Mouse (Mus musculus) heart, embryonic 11.5 days (tissue): ENCODE measurements around the gene Ccdc160. TPM values are rescaled to one million over a fixed set of nuclear protein-coding genes. Genes with fewer than 3 reads are reported as not detected.

Experiments used
- ATAC-seq: fragments of 200-750 bp; cut with Nextera tagmentation; replicated peaks from 2 replicates; pipeline ENCODE4 v1.8.0; 2017; ENCODE audit warnings: moderate library complexity; ENCODE audit not compliant: insufficient number of reproducible peaks, low FRiP score, low TSS enrichment
- H3K27ac ChIP-seq: fragments of 300-500 bp; sonication (generic); 2 replicates; pipeline ENCODE4 v1.5.1; 2014; ENCODE audit warnings: mild to moderate bottlenecking, low read depth, low read length
- H3K27me3 ChIP-seq: fragments of 300-500 bp; sonication (generic); 2 replicates; pipeline ENCODE4 v1.6.1; 2014; ENCODE audit warnings: mild to moderate bottlenecking, low read length, mixed read lengths; ENCODE audit not compliant: control insufficient read depth, insufficient read depth
- H3K36me3 ChIP-seq: fragments of 300-500 bp; sonication (generic); 2 replicates; pipeline ENCODE4 v1.6.1; 2014; ENCODE audit warnings: mild to moderate bottlenecking, low read length, moderate library complexity, mixed read lengths; ENCODE audit not compliant: control insufficient read depth, insufficient read depth
- H3K4me1 ChIP-seq: fragments of 300-500 bp; sonication (generic); 2 replicates; pipeline ENCODE4 v1.6.1; 2014; ENCODE audit warnings: low read length; ENCODE audit not compliant: control insufficient read depth, insufficient read depth
- H3K4me2 ChIP-seq: fragments of 300-500 bp; sonication (generic); 2 replicates; pipeline ENCODE4 v1.6.1; 2014; ENCODE audit warnings: mild to moderate bottlenecking, moderate library complexity
- H3K4me3 ChIP-seq: fragments of 300-500 bp; sonication (generic); 2 replicates; pipeline ENCODE4 v1.5.1; 2014; ENCODE audit warnings: low read depth, low read length
- H3K9ac ChIP-seq: fragments of 300-500 bp; sonication (generic); 2 replicates; pipeline ENCODE4 v1.6.1; 2014; ENCODE audit warnings: mild to moderate bottlenecking, low read depth, low read length, moderate library complexity
- H3K9me3 ChIP-seq: fragments of 300-500 bp; sonication (generic); replicated peaks from 2 replicates; pipeline ENCODE4 v1.6.1; 2016; ENCODE audit warnings: low read length; ENCODE audit not compliant: control insufficient read depth
- WGBS: fragments of 180-500 bp; shearing (Covaris S2); extraction: QIAGEN DNeasy Blood & Tissue Kit; methylation state at CpG from one replicate; pipeline ENCODE4 v1.1.7; 2014; ENCODE audit not compliant: insufficient replicate concordance; 5-methylcytosine and 5-hydroxymethylcytosine counted together
- polyA plus RNA-seq: library from polyadenylated mRNA; unstranded; fragments of >200 nt; fragmentation: Nextera tagmentation; extraction: Ambion mirVana; gene quantifications from 2 replicates; pipeline ENCODE4 v1.2.1, GENCODE M21; 2014

Ccdc160 gene
- polyA plus RNA-seq, result 1.1 and 1.2 TPM in 2 replicates

GRCm38 (mm10) chrX:52790980-52791593, at the start of gene Ccdc160:
Gene Ccdc160 (plus strand): TSS chrX:52791200.
- Histone ChIP-seq H3K4me1 (no peaks in the 10 kb centered on the region), H3K27ac (no peak within 1 kb of the TSS), H3K4me3 (peak within 1 kb of the TSS; percentile 37), H3K9me3 (no peaks in the 10 kb centered on the region), H3K4me2 (peak within 1 kb of the TSS; percentile 59), H3K27me3 (no peaks in the 10 kb centered on the region; the same call in 1 of the 2 replicates), H3K36me3 (no peaks in the 10 kb centered on the region), H3K9ac (no peak within 1 kb of the TSS)
- peak; percentile 63; the same call in 1 of the 2 replicates for ATAC-seq
- 17% methylated on average over 26 of the region's 26 CpGs for WGBS

GRCm38 (mm10) chrX:52743781-52744180, 47.2 kb upstream of the Ccdc160 start:
- H3K4me3 ChIP-seq, result peak overlapping the region; percentile 46
- peaks cover 14% of the 10 kb centered on the region; the same call in 1 of the 2 replicates for H3K27me3 ChIP-seq
- 11% methylated on average over 15 of the region's 15 CpGs for WGBS
- ATAC-seq, result no peak
- no peak overlapping the region for H3K27ac ChIP-seq
- H3K9ac ChIP-seq, result no peak overlapping the region
- no peaks in the 10 kb centered on the region for H3K9me3 ChIP-seq
- H3K4me1 ChIP-seq, result no peaks in the 10 kb centered on the region
- no peaks in the 10 kb centered on the region for H3K36me3 ChIP-seq
- H3K4me2 ChIP-seq, result peak overlapping the region; percentile 85

GRCm38 (mm10) chrX:52744201-52745051, 46.6 kb upstream of the Ccdc160 start:
- Histone ChIP-seq H3K27me3 (peaks cover 14% of the 10 kb centered on the region; the same call in 1 of the 2 replicates), H3K4me3 (peak overlapping the region; percentile 46), H3K4me2 (peak overlapping the region; percentile 85), H3K36me3 (no peaks in the 10 kb centered on the region), H3K9ac (no peak overlapping the region), H3K9me3 (no peaks in the 10 kb centered on the region), H3K4me1 (no peaks in the 10 kb centered on the region), H3K27ac (no peak overlapping the region)
- ATAC-seq, result no peak
- 16% methylated on average over 46 of the region's 50 CpGs for WGBS

- Histone ChIP-seq H3K9ac (no peak overlapping the region), H3K36me3 (no peaks in the 10 kb centered on the region), H3K4me3 (no peak overlapping the region), H3K4me1 (no peaks in the 10 kb centered on the region), H3K27me3 (peaks cover 14% of the 10 kb centered on the region; the same call in 1 of the 2 replicates), H3K27ac (no peak overlapping the region), H3K9me3 (no peaks in the 10 kb centered on the region), H3K4me2 (0 out of 2 replicates have a peak overlapping the region, but pooled peaks have one; percentile 11)
- no peak for ATAC-seq
- 4% methylated on average over 8 of the region's 8 CpGs for WGBS
These were observed 45.5 kb upstream of the Ccdc160 start for GRCm38 (mm10) chrX:52745462-52745861.

GRCm38 (mm10) chrX:52745917-52746316, 45.1 kb upstream of the Ccdc160 start:
- H3K27ac ChIP-seq, result no peak overlapping the region
- H3K36me3 ChIP-seq, result no peaks in the 10 kb centered on the region
- peaks cover 14% of the 10 kb centered on the region; the same call in 1 of the 2 replicates for H3K27me3 ChIP-seq
- 15% methylated on average over 10 of the region's 10 CpGs for WGBS
- no peak overlapping the region for H3K4me3 ChIP-seq
- no peaks in the 10 kb centered on the region for H3K9me3 ChIP-seq
- no peak overlapping the region for H3K9ac ChIP-seq
- ATAC-seq, result no peak
- H3K4me2 ChIP-seq, result 0 out of 2 replicates have a peak overlapping the region, but pooled peaks have one; percentile 11
- H3K4me1 ChIP-seq, result no peaks in the 10 kb centered on the region

GRCm38 (mm10) chrX:52746849-52747248, 44.2 kb upstream of the Ccdc160 start:
- ATAC-seq, result no peak
- Histone ChIP-seq H3K4me2 (no peak overlapping the region), H3K27ac (no peak overlapping the region), H3K4me1 (no peaks in the 10 kb centered on the region), H3K27me3 (peaks cover 14% of the 10 kb centered on the region; the same call in 1 of the 2 replicates), H3K36me3 (no peaks in the 10 kb centered on the region), H3K9me3 (no peaks in the 10 kb centered on the region), H3K9ac (no peak overlapping the region), H3K4me3 (no peak overlapping the region)
- 56% methylated on average over 1 of the region's 1 CpGs for WGBS

GRCm38 (mm10) chrX:52753491-52754085, 37.4 kb upstream of the Ccdc160 start:
- H3K9me3 ChIP-seq, result no peaks in the 10 kb centered on the region
- H3K27me3 ChIP-seq, result no peaks in the 10 kb centered on the region
- H3K4me2 ChIP-seq, result no peak overlapping the region
- no peak for ATAC-seq
- no peak overlapping the region for H3K27ac ChIP-seq
- H3K4me3 ChIP-seq, result no peak overlapping the region
- 28% methylated on average over 6 of the region's 6 CpGs for WGBS
- H3K9ac ChIP-seq, result no peak overlapping the region
- H3K36me3 ChIP-seq, result no peaks in the 10 kb centered on the region
- no peaks in the 10 kb centered on the region for H3K4me1 ChIP-seq

- ATAC-seq, result no peak
- 77% methylated on average over 3 of the region's 3 CpGs for WGBS
- no peaks in the 10 kb centered on the region for H3K27me3 ChIP-seq
These were observed 33.8 kb upstream of the Ccdc160 start for GRCm38 (mm10) chrX:52757164-52757563.

More at GRCm38 (mm10) chrX:52757164-52757563, 33.8 kb upstream of the Ccdc160 start:
- no peaks in the 10 kb centered on the region for H3K4me1 ChIP-seq
- H3K9me3 ChIP-seq, result no peaks in the 10 kb centered on the region
- no peaks in the 10 kb centered on the region for H3K36me3 ChIP-seq
- H3K4me2 ChIP-seq, result no peak overlapping the region
- H3K9ac ChIP-seq, result no peak overlapping the region
- H3K27ac ChIP-seq, result no peak overlapping the region
- H3K4me3 ChIP-seq, result no peak overlapping the region
